Mouse (Mus musculus) C3H10T1/2 (cell line): ENCODE results near the gene Vmn1r205. TPM values are rescaled to one million over a fixed set of nuclear protein-coding genes. Genes with fewer than 3 reads are reported as not detected.

Experiments used
- polyA plus RNA-seq, 2 experiments: library from polyadenylated mRNA; unstranded; fragments of >200 nt; fragmentation: generic; extraction: Trizol; gene quantifications; one replicate each; pipeline ENCODE4 v1.2.1; 2012; ENCODE audit warnings: missing spikeins in 2 of 2

The Vmn1r205 gene
- polyA plus RNA-seq = not detected

GRCm38 (mm10) chr13:22592900-22593299, at the start of gene Vmn1r205:
Gene Vmn1r205, minus strand, starts transcription at chr13:22593000.

GRCm38 (mm10) chr13:22624151-22624550, 31.4 kb upstream of the Vmn1r205 start, which contains the start of gene Vmn1r206:
Gene Vmn1r206, minus strand, starts transcription at chr13:22624251.

GRCm38 (mm10) chr13:22552898-22553297, 39.9 kb downstream of the Vmn1r205 start, which contains the start of gene Vmn1r204:
Gene Vmn1r204, plus strand, starts transcription at chr13:22553198.

Other genes with a start within 250 kb of the Vmn1r205 start
- gene Vmn1r198, start 242.6 kb downstream of the Vmn1r205 start, polyA plus RNA-seq = not detected
- not detected for gene Vmn1r199, start 213.2 kb downstream of the Vmn1r205 start, polyA plus RNA-seq
- not detected for gene Vmn1r200, start 202.6 kb downstream of the Vmn1r205 start, polyA plus RNA-seq
- gene Vmn1r201, start 121.1 kb downstream of the Vmn1r205 start, polyA plus RNA-seq = not detected
- gene Vmn1r202, start 87.6 kb downstream of the Vmn1r205 start, polyA plus RNA-seq = not detected
- gene Vmn1r203, start 74.9 kb downstream of the Vmn1r205 start, polyA plus RNA-seq = not detected
- gene Vmn1r204, start 39.8 kb downstream of the Vmn1r205 start, polyA plus RNA-seq = not detected
- not detected for gene Vmn1r206, start 31.3 kb upstream of the Vmn1r205 start, polyA plus RNA-seq
- gene Vmn1r207-ps, start 136.6 kb upstream of the Vmn1r205 start, polyA plus RNA-seq = not detected
- not detected for gene Vmn1r208, start 184.4 kb upstream of the Vmn1r205 start, polyA plus RNA-seq
- gene Vmn1r209, start 216.7 kb upstream of the Vmn1r205 start, polyA plus RNA-seq = not detected
- under 1 TPM in 1 of 2 experiments, not detected in 1; 0.02 TPM for gene Vmn1r210, start 238.3 kb upstream of the Vmn1r205 start, polyA plus RNA-seq